Mouse (Mus musculus) ES-E14 (cell line): ENCODE measurements around the gene Cfap299.

Experiments used
- CHD2 ChIP-seq: IDR thresholded peaks from 2 replicates; pipeline ENCODE4 v1.6.1; 2014; ENCODE audit warnings: mild to moderate bottlenecking, low read depth, low read length, inconsistent platforms
- HCFC1 ChIP-seq: IDR thresholded peaks from 2 replicates; pipeline ENCODE4 v1.6.1; 2012; ENCODE audit warnings: low read length, inconsistent platforms, borderline replicate concordance; ENCODE audit not compliant: insufficient read depth
- MAFK ChIP-seq: IDR thresholded peaks from 2 replicates; pipeline ENCODE4 v1.6.1; 2014; ENCODE audit warnings: mild to moderate bottlenecking, low read depth, low read length, inconsistent platforms; ENCODE audit not compliant: insufficient read depth
- ZNF384 ChIP-seq: IDR thresholded peaks from 2 replicates; pipeline ENCODE4 v1.6.1; 2012; ENCODE audit warnings: low read depth, low read length, inconsistent platforms

DNA sequence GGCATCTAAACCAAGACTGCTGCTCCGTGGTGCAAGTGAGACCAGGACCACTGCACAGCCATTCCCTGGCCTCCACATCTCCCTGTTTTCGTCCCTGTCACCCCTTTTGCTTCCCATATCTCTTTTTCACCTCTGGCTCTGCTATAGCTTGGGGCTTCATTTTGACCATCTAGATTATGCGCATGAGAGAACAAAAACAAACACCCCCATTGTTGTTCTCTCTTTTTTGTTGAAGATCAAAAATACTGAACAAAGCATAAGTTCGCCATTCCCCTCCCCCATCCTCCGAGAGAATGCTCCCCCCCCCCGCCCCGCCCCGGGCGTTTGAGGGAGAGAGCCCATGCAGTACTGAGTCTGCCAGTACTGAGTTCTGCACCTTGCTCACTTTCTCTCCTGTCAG, 234.7 kb downstream of the Cfap299 start:
- TF ChIP-seq CHD2 (no peak), MAFK (no peak), ZNF384 (no peak), HCFC1 (no peak)
